Mouse (Mus musculus) olfactory bulb, adult 2 months (tissue): ENCODE data around the gene Slc10a1. TPM values are rescaled to one million over a fixed set of nuclear protein-coding genes. Genes with fewer than 3 reads are reported as not detected.

Experiments
- H3K27ac ChIP-seq: fragments of 200-500 bp; 2 replicates; pipeline ENCODE4 v1.5.1; 2012; ENCODE audit warnings: low read depth, low read length; ENCODE audit not compliant: insufficient read depth
- H3K4me1 ChIP-seq: fragments of 200-500 bp; 2 replicates; pipeline ENCODE4 v1.6.1; 2012; ENCODE audit warnings: low read length; ENCODE audit not compliant: control insufficient read depth, insufficient read depth
- H3K4me3 ChIP-seq: fragments of 200-500 bp; 2 replicates; pipeline ENCODE4 v1.5.1; 2012; ENCODE audit warnings: mild to moderate bottlenecking, low read depth, low read length, moderate library complexity; ENCODE audit not compliant: insufficient read depth
- CTCF ChIP-seq: fragments of 200-500 bp; IDR thresholded peaks from 2 replicates; pipeline ENCODE4 v1.5.1; 2012; ENCODE audit warnings: low read depth, mild to moderate bottlenecking, low read length, moderate library complexity; ENCODE audit not compliant: insufficient read depth
- POLR2A ChIP-seq: fragments of 200-500 bp; IDR thresholded peaks from 2 replicates; pipeline ENCODE4 v1.6.1; 2012; ENCODE audit warnings: mild to moderate bottlenecking, low read depth, low read length, moderate library complexity; ENCODE audit not compliant: insufficient read depth
- WGBS: fragments of 180-500 bp; shearing (Covaris S2); methylation state at CpG from one replicate; pipeline ENCODE4 v1.1.7; 2018; 5-methylcytosine and 5-hydroxymethylcytosine counted together
- polyA plus RNA-seq: library from polyadenylated mRNA; stranded (reverse); fragments of >200 nt; gene quantifications from 2 replicates; pipeline ENCODE4 v1.2.4, GENCODE M21; 2012; ENCODE audit warnings: low replicate concordance; ENCODE audit not compliant: missing spikeins, insufficient read depth, insufficient read length

Slc10a1 gene
- polyA plus RNA-seq, 1 experiment: not detected

- TF ChIP-seq CTCF: no peak
- no peak for TF ChIP-seq POLR2A
- WGBS: 91% methylated on average over 11 of the region's 11 CpGs
- Histone ChIP-seq H3K4me1 (no peaks in the 10 kb centered on the region), H3K4me3 (no peak overlapping the region), H3K27ac (no peak overlapping the region)
Measured at GRCm38 (mm10) chr12:80975939-80976671, 7.6 kb upstream of the Slc10a1 start.

GRCm38 (mm10) chr12:80971756-80972155, 3.3 kb upstream of the Slc10a1 start:
- TF ChIP-seq POLR2A: no peak
- Histone ChIP-seq H3K4me3 (no peak overlapping the region), H3K27ac (no peak overlapping the region), H3K4me1 (no peaks in the 10 kb centered on the region)
- WGBS: 23% methylated on average over 3 of the region's 3 CpGs

DNA sequence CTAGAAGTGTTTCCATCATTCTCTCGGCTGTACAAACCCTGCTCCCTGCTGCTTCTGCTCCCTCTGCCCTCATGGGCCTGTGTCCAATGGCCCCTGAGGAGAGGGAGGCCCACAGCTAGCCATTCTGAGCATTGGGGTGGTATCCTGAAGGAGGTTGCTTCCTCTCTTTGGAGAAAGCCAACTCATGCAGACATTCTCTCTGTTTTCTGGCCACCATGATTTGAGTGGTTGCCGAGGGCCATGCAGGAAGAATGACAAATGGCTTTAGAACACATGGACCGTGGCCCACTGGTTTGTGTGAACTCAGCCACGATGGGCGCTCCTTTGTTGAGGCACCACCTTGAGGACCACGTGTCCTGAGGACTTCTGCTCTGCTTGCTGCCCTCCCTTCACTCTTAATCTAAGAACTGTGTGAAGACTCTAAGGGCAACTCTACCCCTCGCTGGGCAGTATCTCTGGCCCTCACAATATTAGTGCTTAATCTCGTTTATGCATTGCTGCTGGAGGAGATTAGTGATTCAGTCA, 1.7 kb upstream of the Slc10a1 start:
- 59% methylated on average over 8 of the region's 8 CpGs for WGBS

DNA sequence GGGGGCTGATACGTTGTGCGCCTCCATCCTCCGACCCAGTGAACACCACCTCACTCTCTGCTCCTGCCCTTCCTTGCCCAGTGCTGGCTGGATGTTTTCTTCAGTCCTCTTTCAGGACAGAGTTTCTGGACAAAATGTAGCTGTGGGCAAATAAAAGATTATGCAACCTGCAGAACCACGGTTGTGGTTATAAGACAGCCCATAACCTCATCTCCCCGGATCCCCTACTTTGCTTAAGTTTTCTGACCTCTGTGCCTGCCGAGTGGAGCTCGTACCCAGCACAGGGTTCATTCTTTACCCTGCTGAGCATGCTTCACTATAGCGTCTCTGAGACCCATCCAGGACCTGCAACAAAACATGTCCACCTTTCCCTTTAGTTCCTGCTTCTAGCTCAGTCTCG, 587 bp downstream of the Slc10a1 start:
- no peak overlapping the region for H3K27ac ChIP-seq
- no peaks in the 10 kb centered on the region for H3K4me1 ChIP-seq
- no peak overlapping the region for H3K4me3 ChIP-seq
- no peak for TF ChIP-seq CTCF
- no peak for TF ChIP-seq POLR2A
- WGBS: 90% methylated on average over 9 of the region's 9 CpGs

More for the DNA sequence above, 1.7 kb upstream of the Slc10a1 start:
- no peak overlapping the region for H3K27ac ChIP-seq
- TF ChIP-seq CTCF (no peak), POLR2A (no peak)
- H3K4me1 ChIP-seq: no peaks in the 10 kb centered on the region
- H3K4me3 ChIP-seq: no peak overlapping the region

DNA sequence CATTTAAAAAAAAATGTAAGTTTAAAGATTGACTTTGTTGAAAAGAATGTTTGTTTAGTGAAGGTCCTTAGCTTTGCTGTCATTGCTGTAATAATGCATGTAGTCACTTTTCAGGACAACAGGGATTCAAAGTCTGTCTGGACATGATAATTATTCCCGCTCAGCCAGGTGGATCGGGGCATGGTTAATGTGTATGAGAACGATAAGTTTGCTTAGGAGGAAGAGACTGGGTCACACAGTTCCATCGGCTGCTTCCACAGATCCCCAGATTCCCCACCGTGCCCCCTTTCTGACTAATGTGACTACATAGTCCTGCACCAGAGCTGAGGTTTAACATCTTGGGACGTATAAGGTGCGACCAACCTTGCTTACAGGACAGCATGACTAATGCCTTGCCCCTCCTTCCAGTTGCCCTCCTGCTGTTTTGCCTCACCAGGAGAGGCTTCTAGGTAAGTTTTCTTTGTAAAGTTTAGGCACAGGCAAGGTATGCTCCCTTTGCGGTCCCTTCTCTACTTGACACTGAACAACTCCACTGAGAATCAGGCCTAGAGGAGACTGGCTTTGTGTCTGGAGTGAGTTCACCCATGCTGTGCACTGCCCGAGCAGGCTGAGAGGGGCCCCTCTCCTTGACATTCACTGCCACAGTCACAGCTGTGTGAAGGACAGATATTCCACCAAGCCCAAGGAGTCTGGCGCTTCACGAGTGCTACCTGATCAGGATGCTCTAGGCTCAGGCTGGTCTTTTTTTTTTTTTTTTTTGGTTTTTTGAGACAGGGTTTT, 2.3 kb downstream of the Slc10a1 start:
- WGBS: 86% methylated on average over 11 of the region's 11 CpGs
- TF ChIP-seq CTCF (no peak), POLR2A (no peak)
- H3K4me3 ChIP-seq: no peak overlapping the region
- H3K27ac ChIP-seq: no peak overlapping the region
- no peaks in the 10 kb centered on the region for H3K4me1 ChIP-seq

- Histone ChIP-seq H3K27ac (no peak overlapping the region), H3K4me3 (no peak overlapping the region), H3K4me1 (no peaks in the 10 kb centered on the region)
- WGBS: 90% methylated on average over 4 of the region's 4 CpGs
- TF ChIP-seq CTCF: no peak
Measured at GRCm38 (mm10) chr12:80962566-80962965, 5.9 kb downstream of the Slc10a1 start.

DNA sequence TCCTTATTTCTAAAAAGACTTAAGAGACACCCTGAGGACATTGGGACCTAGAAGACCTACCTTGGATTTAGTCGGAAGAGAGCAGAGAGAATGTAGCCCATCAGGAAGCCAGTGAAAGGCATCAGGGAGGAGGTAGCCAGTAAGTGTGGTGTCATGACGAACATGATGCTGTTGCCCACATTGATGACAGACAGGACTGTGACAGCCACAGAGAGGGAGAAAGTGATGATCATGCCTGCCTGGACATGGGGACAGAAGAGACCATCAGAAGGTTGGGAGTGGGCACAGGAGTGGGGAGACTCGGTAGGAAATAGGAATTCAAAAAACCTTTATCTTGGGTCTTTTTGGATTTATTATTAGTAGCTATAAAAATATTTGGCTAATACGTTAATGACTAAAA, 10.5 kb downstream of the Slc10a1 start:
- 86% methylated on average over 4 of the region's 4 CpGs for WGBS
- Histone ChIP-seq H3K27ac (no peak overlapping the region), H3K4me3 (no peak overlapping the region), H3K4me1 (0 out of 2 replicates have a peak, but pooled peaks cover 2% of the 10 kb centered on the region)
- TF ChIP-seq CTCF (no peak), POLR2A (no peak)

DNA sequence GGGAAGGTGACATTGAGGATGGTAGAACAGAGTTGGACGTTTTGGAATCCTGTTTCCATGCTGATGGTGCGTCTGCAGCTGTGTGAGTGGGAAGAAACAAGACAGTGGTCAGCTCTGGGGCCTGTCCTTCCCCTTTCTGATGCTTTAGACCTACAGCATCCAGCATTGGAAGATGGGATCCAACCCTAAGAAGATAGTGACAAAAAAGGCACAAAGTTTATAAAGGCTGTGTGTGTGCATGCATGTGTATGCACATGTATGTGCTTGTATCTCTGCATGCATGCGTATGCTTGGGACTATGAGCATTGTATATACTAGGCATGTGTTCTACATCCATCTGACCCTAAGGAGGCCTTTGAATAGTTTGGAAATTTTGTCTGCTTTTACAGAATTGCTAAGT, 12.5 kb downstream of the Slc10a1 start:
- Histone ChIP-seq H3K4me3 (no peak overlapping the region), H3K4me1 (0 out of 2 replicates have a peak, but pooled peaks cover 2% of the 10 kb centered on the region), H3K27ac (no peak overlapping the region)
- no peak for TF ChIP-seq CTCF
- no peak for TF ChIP-seq POLR2A
- 88% methylated on average over 3 of the region's 3 CpGs for WGBS

GRCm38 (mm10) chr12:80952526-80952925, 16.0 kb downstream of the Slc10a1 start:
- no peak overlapping the region for H3K27ac ChIP-seq
- H3K4me3 ChIP-seq: no peak overlapping the region
- TF ChIP-seq CTCF: no peak
- no peak for TF ChIP-seq POLR2A
- 81% methylated on average over 1 of the region's 1 CpGs for WGBS
- peaks cover 10% of the 10 kb centered on the region for H3K4me1 ChIP-seq
